Mouse (Mus musculus): ENCODE measurements around the gene Ap1s2. TPM values are rescaled to one million over a fixed set of nuclear protein-coding genes. Genes with fewer than 3 reads are reported as not detected.

The Ap1s2 gene
- polyA plus RNA-seq, 1 experiment from 2014 or later = 120 TPM

- 91% methylated on average over 1 of the region's 1 CpGs for WGBS
- Histone ChIP-seq H3K27ac (ENCODE audit: low read length) (no peak overlapping the region), H3K27me3 (ENCODE audit: control insufficient read depth, insufficient read depth, low read depth, low read length) (no peaks in the 10 kb centered on the region; the same call in 1 of the 2 replicates), H3K9ac (ENCODE audit: low read depth, low read length) (no peak overlapping the region), H3K4me3 (ENCODE audit: low read depth, low read length) (no peak overlapping the region), H3K4me1 (ENCODE audit: control insufficient read depth, insufficient read depth, low read length) (no peaks in the 10 kb centered on the region), H3K36me3 (ENCODE audit: control insufficient read depth, insufficient read depth, low read length) (no peaks in the 10 kb centered on the region), H3K4me2 (ENCODE audit: low read length) (no peak overlapping the region), H3K9me3 (replicated peaks; ENCODE audit: control insufficient read depth, low read length, poor library complexity, severe bottlenecking) (no peaks in the 10 kb centered on the region)
- ATAC-seq = no peak
These were observed 11.5 kb upstream of the Ap1s2 start for GRCm38 (mm10) chrX:163897354-163897753.

DNA sequence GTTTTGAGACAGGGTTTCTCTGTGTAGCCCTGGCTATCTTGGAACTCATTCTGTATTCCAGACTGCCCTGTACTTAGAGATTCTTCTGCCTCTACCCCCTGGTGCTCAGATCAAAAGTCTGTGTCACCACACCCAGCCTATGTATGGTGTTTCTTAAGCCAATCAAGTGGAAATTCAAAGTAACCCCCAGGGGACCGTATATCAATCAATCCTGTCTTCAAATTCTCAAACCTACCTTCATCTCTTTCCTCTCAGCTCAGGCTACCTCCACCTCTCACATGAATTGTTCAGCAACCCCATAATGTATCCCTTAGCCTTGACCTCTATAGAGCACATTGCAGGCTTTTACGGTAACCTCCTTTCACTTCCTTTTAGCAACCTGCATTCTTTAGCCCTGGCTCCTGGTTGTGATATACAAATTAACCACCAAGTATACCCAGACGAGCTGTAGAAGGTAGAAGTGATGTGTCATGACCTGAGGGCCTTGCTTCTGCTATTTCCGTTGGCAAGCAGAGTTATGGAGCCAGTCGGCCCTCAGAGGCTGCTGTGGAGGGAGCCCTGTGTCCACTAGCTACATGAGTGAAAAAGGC, 9.3 kb upstream of the Ap1s2 start:
- no peaks in the 10 kb centered on the region; the same call in 1 of the 2 replicates for H3K27me3 ChIP-seq (ENCODE audit: control insufficient read depth, insufficient read depth, low read depth, low read length)
- H3K4me2 ChIP-seq (ENCODE audit: low read length) = no peak overlapping the region
- 57% methylated on average over 5 of the region's 5 CpGs for WGBS
- ATAC-seq = no peak
- no peak overlapping the region for H3K9ac ChIP-seq (ENCODE audit: low read depth, low read length)
- H3K9me3 ChIP-seq (replicated peaks; ENCODE audit: control insufficient read depth, low read length, poor library complexity, severe bottlenecking) = no peaks in the 10 kb centered on the region
- no peak overlapping the region for H3K4me3 ChIP-seq (ENCODE audit: low read depth, low read length)
- no peaks in the 10 kb centered on the region for H3K36me3 ChIP-seq (ENCODE audit: control insufficient read depth, insufficient read depth, low read length)
- no peaks in the 10 kb centered on the region for H3K4me1 ChIP-seq (ENCODE audit: control insufficient read depth, insufficient read depth, low read length)
- no peak overlapping the region for H3K27ac ChIP-seq (ENCODE audit: low read length)

GRCm38 (mm10) chrX:163906861-163907260, 2.0 kb upstream of the Ap1s2 start:
- H3K36me3 ChIP-seq (ENCODE audit: control insufficient read depth, insufficient read depth, low read length) = no peaks in the 10 kb centered on the region
- no peak for ATAC-seq
- WGBS = 91% methylated on average over 2 of the region's 2 CpGs
- no peak overlapping the region for H3K4me3 ChIP-seq (ENCODE audit: low read depth, low read length)
- no peak overlapping the region for H3K4me2 ChIP-seq (ENCODE audit: low read length)
- H3K27me3 ChIP-seq (ENCODE audit: control insufficient read depth, insufficient read depth, low read depth, low read length) = no peaks in the 10 kb centered on the region; the same call in 1 of the 2 replicates
- H3K9me3 ChIP-seq (replicated peaks; ENCODE audit: control insufficient read depth, low read length, poor library complexity, severe bottlenecking) = no peaks in the 10 kb centered on the region
- no peak overlapping the region for H3K9ac ChIP-seq (ENCODE audit: low read depth, low read length)
- no peak overlapping the region for H3K27ac ChIP-seq (ENCODE audit: low read length)
- no peaks in the 10 kb centered on the region for H3K4me1 ChIP-seq (ENCODE audit: control insufficient read depth, insufficient read depth, low read length)

- no peaks in the 10 kb centered on the region; the same call in 1 of the 2 replicates for H3K27me3 ChIP-seq (ENCODE audit: control insufficient read depth, insufficient read depth, low read depth, low read length)
These were observed 847 bp upstream of the Ap1s2 start for GRCm38 (mm10) chrX:163908003-163908336.

GRCm38 (mm10) chrX:163909381-163909780, 564 bp downstream of the Ap1s2 start:
- 9% methylated on average over 12 of the region's 34 CpGs for WGBS

More at GRCm38 (mm10) chrX:163908003-163908336, 847 bp upstream of the Ap1s2 start:
- no peak for ATAC-seq
- Histone ChIP-seq H3K4me3 (ENCODE audit: low read depth, low read length) (peak overlapping the region; percentile 62), H3K36me3 (ENCODE audit: control insufficient read depth, insufficient read depth, low read length) (no peaks in the 10 kb centered on the region), H3K27ac (ENCODE audit: low read length) (peak overlapping the region; percentile 92), H3K9me3 (replicated peaks; ENCODE audit: control insufficient read depth, low read length, poor library complexity, severe bottlenecking) (no peaks in the 10 kb centered on the region), H3K4me2 (ENCODE audit: low read length) (peak overlapping the region; percentile 56), H3K9ac (ENCODE audit: low read depth, low read length) (peak overlapping the region; percentile 68), H3K4me1 (ENCODE audit: control insufficient read depth, insufficient read depth, low read length) (no peaks in the 10 kb centered on the region)
- WGBS = 22% methylated on average over 8 of the region's 8 CpGs

DNA sequence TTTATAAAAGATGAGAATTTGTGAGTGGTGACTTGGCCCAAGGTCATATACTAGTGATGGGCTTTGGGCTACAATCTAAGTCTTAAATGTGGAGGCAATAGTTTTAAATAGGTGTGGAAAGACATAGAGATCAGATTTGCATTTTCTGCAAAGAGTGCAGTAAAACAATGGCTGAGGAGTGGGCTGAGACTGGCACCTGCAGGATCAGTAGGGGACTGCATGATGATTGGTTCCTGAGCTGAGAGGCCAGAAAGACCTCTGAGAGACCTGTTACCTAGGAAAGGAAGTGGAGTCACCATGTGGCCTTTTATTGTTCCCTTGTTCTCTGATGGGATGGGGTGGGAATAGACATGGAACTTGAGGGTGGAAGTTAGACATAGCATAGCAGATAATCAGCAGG, 4.0 kb downstream of the Ap1s2 start:
- no peaks in the 10 kb centered on the region for H3K36me3 ChIP-seq (ENCODE audit: control insufficient read depth, insufficient read depth, low read length)
- no peak overlapping the region for H3K4me2 ChIP-seq (ENCODE audit: low read length)
- H3K9me3 ChIP-seq (replicated peaks; ENCODE audit: control insufficient read depth, low read length, poor library complexity, severe bottlenecking) = no peaks in the 10 kb centered on the region
- no peak for ATAC-seq
- H3K27me3 ChIP-seq (ENCODE audit: control insufficient read depth, insufficient read depth, low read depth, low read length) = no peaks in the 10 kb centered on the region
- no peaks in the 10 kb centered on the region for H3K4me1 ChIP-seq (ENCODE audit: control insufficient read depth, insufficient read depth, low read length)
- H3K9ac ChIP-seq (ENCODE audit: low read depth, low read length) = no peak overlapping the region
- H3K4me3 ChIP-seq (ENCODE audit: low read depth, low read length) = no peak overlapping the region
- H3K27ac ChIP-seq (ENCODE audit: low read length) = no peak overlapping the region

More at GRCm38 (mm10) chrX:163909381-163909780, 564 bp downstream of the Ap1s2 start:
- Histone ChIP-seq H3K36me3 (ENCODE audit: control insufficient read depth, insufficient read depth, low read length) (no peaks in the 10 kb centered on the region), H3K4me2 (ENCODE audit: low read length) (peak overlapping the region; percentile 57), H3K4me1 (ENCODE audit: control insufficient read depth, insufficient read depth, low read length) (no peaks in the 10 kb centered on the region), H3K9me3 (replicated peaks; ENCODE audit: control insufficient read depth, low read length, poor library complexity, severe bottlenecking) (no peaks in the 10 kb centered on the region), H3K4me3 (ENCODE audit: low read depth, low read length) (peak overlapping the region; percentile 62), H3K27ac (ENCODE audit: low read length) (peak overlapping the region; percentile 85), H3K9ac (ENCODE audit: low read depth, low read length) (peak overlapping the region; percentile 65), H3K27me3 (ENCODE audit: control insufficient read depth, insufficient read depth, low read depth, low read length) (no peaks in the 10 kb centered on the region; the same call in 1 of the 2 replicates)
- peak; percentile 54 for ATAC-seq

DNA sequence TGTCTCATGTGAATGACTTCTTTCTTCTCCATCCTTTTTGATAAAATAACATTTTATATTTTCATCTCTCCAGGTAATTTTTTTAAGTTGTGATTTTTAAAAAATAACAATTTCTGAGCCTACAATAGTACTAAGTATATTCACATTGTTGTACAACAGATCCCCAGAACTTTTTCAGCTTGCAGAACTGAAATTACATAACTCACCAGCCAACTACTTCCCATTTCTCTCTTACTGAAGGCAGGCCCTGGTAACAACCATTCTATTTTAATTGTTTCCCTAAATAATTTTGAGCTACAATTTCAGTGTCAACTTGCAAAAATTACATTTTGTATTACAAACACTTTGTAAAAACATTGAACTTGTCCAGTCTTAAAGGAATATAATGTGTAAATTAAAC, 20.7 kb downstream of the Ap1s2 start:
- no peaks in the 10 kb centered on the region for H3K36me3 ChIP-seq (ENCODE audit: control insufficient read depth, insufficient read depth, low read length)
- H3K9me3 ChIP-seq (replicated peaks; ENCODE audit: control insufficient read depth, low read length, poor library complexity, severe bottlenecking) = no peaks in the 10 kb centered on the region
- H3K27me3 ChIP-seq (ENCODE audit: control insufficient read depth, insufficient read depth, low read depth, low read length) = no peaks in the 10 kb centered on the region
- no peak overlapping the region for H3K9ac ChIP-seq (ENCODE audit: low read depth, low read length)
- no peak overlapping the region for H3K4me2 ChIP-seq (ENCODE audit: low read length)
- no peak overlapping the region for H3K4me3 ChIP-seq (ENCODE audit: low read depth, low read length)
- no peaks in the 10 kb centered on the region for H3K4me1 ChIP-seq (ENCODE audit: control insufficient read depth, insufficient read depth, low read length)
- ATAC-seq = no peak
- no peak overlapping the region for H3K27ac ChIP-seq (ENCODE audit: low read length)

DNA sequence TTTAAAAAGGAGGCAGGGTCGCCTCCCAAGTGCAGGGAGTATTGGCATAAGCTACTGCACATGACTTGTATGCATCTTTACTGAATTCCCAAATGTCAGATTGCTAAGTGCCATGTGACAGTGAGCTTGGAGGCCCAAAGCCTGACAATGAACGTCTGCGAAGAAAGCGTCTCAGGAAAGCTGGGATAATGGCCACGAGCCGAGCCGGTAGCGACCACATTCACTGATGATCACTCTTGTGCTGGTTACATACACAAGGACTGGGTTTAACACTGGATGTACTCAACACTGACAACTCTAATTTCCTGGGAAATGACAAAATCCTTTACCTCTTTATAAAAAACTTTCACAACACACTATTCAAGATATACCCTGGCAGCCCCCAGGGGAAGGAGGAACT, 25.9 kb downstream of the Ap1s2 start:
- ATAC-seq = no peak
- H3K27me3 ChIP-seq (ENCODE audit: control insufficient read depth, insufficient read depth, low read depth, low read length) = no peaks in the 10 kb centered on the region
- no peaks in the 10 kb centered on the region for H3K4me1 ChIP-seq (ENCODE audit: control insufficient read depth, insufficient read depth, low read length)
- WGBS = 79% methylated on average over 8 of the region's 8 CpGs
- H3K4me3 ChIP-seq (ENCODE audit: low read depth, low read length) = no peak overlapping the region
- H3K9me3 ChIP-seq (replicated peaks; ENCODE audit: control insufficient read depth, low read length, poor library complexity, severe bottlenecking) = no peaks in the 10 kb centered on the region
- no peak overlapping the region for H3K27ac ChIP-seq (ENCODE audit: low read length)
- no peaks in the 10 kb centered on the region for H3K36me3 ChIP-seq (ENCODE audit: control insufficient read depth, insufficient read depth, low read length)
- no peak overlapping the region for H3K4me2 ChIP-seq (ENCODE audit: low read length)
- no peak overlapping the region for H3K9ac ChIP-seq (ENCODE audit: low read depth, low read length)

GRCm38 (mm10) chrX:163938587-163938986, 29.8 kb downstream of the Ap1s2 start:
- Histone ChIP-seq H3K4me2 (ENCODE audit: low read length) (no peak overlapping the region), H3K4me1 (ENCODE audit: control insufficient read depth, insufficient read depth, low read length) (no peaks in the 10 kb centered on the region), H3K4me3 (ENCODE audit: low read depth, low read length) (no peak overlapping the region), H3K27me3 (ENCODE audit: control insufficient read depth, insufficient read depth, low read depth, low read length) (no peaks in the 10 kb centered on the region), H3K27ac (ENCODE audit: low read length) (no peak overlapping the region), H3K36me3 (ENCODE audit: control insufficient read depth, insufficient read depth, low read length) (no peaks in the 10 kb centered on the region), H3K9ac (ENCODE audit: low read depth, low read length) (no peak overlapping the region), H3K9me3 (replicated peaks; ENCODE audit: control insufficient read depth, low read length, poor library complexity, severe bottlenecking) (no peaks in the 10 kb centered on the region)
- WGBS = 95% methylated on average over 6 of the region's 6 CpGs
- ATAC-seq = no peak

Measured in midbrain, embryonic 16.5 days (tissue).